Mouse (Mus musculus): Measurements from ENCODE around the gene Ctcf. TPM values are rescaled to one million over a fixed set of nuclear protein-coding genes. Genes with fewer than 3 reads are reported as not detected.
A peak's percentile ranks its signal among the peaks of the same experiment; 100 is the strongest.
"Not testable (repeated sequence)": the region's sequence is repeated elsewhere in the genome, so short reads cannot be mapped to it uniquely, and the experiment has no call there.

Gene Ctcf
- total RNA-seq (2021) = 10 to 100 TPM; 39.9 to 40.9 TPM
- long read RNA-seq, experiment 1, partial matches to known transcripts = 0 of 8 reads
- long read RNA-seq, experiment 1, other reads (novel, unspliced or antisense) = 4 of 8 reads
- long read RNA-seq, experiment 2, partial matches to known transcripts = 0 of 4 reads
- long read RNA-seq, experiment 2, other reads (novel, unspliced or antisense) = 2 of 4 reads

GRCm38 (mm10) chr8:105636018-105636962, at the start of gene Ctcf:
Ctcf (plus strand) TSS chr8:105636568.
- DNase-seq = peak; percentile 92 to 93

GRCm38 (mm10) chr8:105592431-105592830, 43.9 kb upstream of the Ctcf start:
- no peak for DNase-seq

GRCm38 (mm10) chr8:105593859-105594258, 42.5 kb upstream of the Ctcf start:
- DNase-seq = peak; percentile 77 to 81

- DNase-seq = no peak
These were observed 41.7 kb upstream of the Ctcf start for GRCm38 (mm10) chr8:105594451-105595242.

- DNase-seq = peak; percentile 92 to 93
These were observed 39.9 kb upstream of the Ctcf start for GRCm38 (mm10) chr8:105596362-105597034.

GRCm38 (mm10) chr8:105598777-105599176, 37.6 kb upstream of the Ctcf start:
- no peak for DNase-seq

- no peak for DNase-seq
These were observed 35.1 kb upstream of the Ctcf start for GRCm38 (mm10) chr8:105601301-105601700.

GRCm38 (mm10) chr8:105602540-105602939, 33.8 kb upstream of the Ctcf start:
- not testable (repeated sequence) for DNase-seq

- peak; percentile 86 to 89 for DNase-seq
These were observed 31.5 kb upstream of the Ctcf start, which contains the start of gene Ripor1 for GRCm38 (mm10) chr8:105604804-105605381. Ripor1 (plus strand) TSS chr8:105605255.

GRCm38 (mm10) chr8:105605491-105606188, 30.7 kb upstream of the Ctcf start:
- peak; percentile 57 to 74 for DNase-seq

GRCm38 (mm10) chr8:105606189-105607023, 30.0 kb upstream of the Ctcf start:
- peak; percentile 90 to 93 for DNase-seq

- DNase-seq = no peak
These were observed 29.3 kb upstream of the Ctcf start for GRCm38 (mm10) chr8:105607062-105607461.

GRCm38 (mm10) chr8:105607684-105608083, 28.7 kb upstream of the Ctcf start:
- DNase-seq = peak; percentile 63 to 75

GRCm38 (mm10) chr8:105609355-105609754, 27.0 kb upstream of the Ctcf start:
- DNase-seq = no peak

- peak in 1 of 2 experiments; percentile 10 for DNase-seq
These were observed 26.6 kb upstream of the Ctcf start for GRCm38 (mm10) chr8:105609771-105610170.

GRCm38 (mm10) chr8:105611836-105612235, 24.5 kb upstream of the Ctcf start:
- peak; percentile 62 to 63 for DNase-seq

- peak; percentile 76 to 85 for DNase-seq
These were observed 23.3 kb upstream of the Ctcf start for GRCm38 (mm10) chr8:105613037-105613436.

- peak; percentile 84 to 94 for DNase-seq
These were observed 22.4 kb upstream of the Ctcf start for GRCm38 (mm10) chr8:105613830-105614511.

GRCm38 (mm10) chr8:105615942-105616341, 20.4 kb upstream of the Ctcf start:
- no peak for DNase-seq
